Mouse (Mus musculus) cerebellum, adult 9-10 months (tissue): ENCODE data around the gene Ccdc121.
"Not testable (repeated sequence)": the region's sequence is repeated elsewhere in the genome, so short reads cannot be mapped to it uniquely, and the experiment has no call there.

Experiments
- DNase-seq: peaks from one replicate; pipeline ENCODE4 v3.0.0; 2022

The Ccdc121 gene

GRCm38 (mm10) chr1:181510855-181511254 lies 396 bp downstream of the Ccdc121 start:
- not testable (repeated sequence) for DNase-seq

GRCm38 (mm10) chr1:181505367-181505766 lies 5.9 kb downstream of the Ccdc121 start:
- DNase-seq: no peak

- DNase-seq: no peak
Observed at GRCm38 (mm10) chr1:181503471-181503870, 7.8 kb downstream of the Ccdc121 start.

GRCm38 (mm10) chr1:181484696-181485095 lies 26.6 kb downstream of the Ccdc121 start:
- no peak for DNase-seq

GRCm38 (mm10) chr1:181476557-181476956 lies 34.7 kb downstream of the Ccdc121 start:
- DNase-seq: no peak

GRCm38 (mm10) chr1:181476141-181476540 lies 35.1 kb downstream of the Ccdc121 start:
- DNase-seq: no peak

- no peak for DNase-seq
Observed at GRCm38 (mm10) chr1:181469415-181469814, 41.8 kb downstream of the Ccdc121 start.

- no peak for DNase-seq
Observed at GRCm38 (mm10) chr1:181467321-181467670, 44.0 kb downstream of the Ccdc121 start.

GRCm38 (mm10) chr1:181466601-181467320 lies 44.5 kb downstream of the Ccdc121 start:
- DNase-seq: no peak

DNA sequence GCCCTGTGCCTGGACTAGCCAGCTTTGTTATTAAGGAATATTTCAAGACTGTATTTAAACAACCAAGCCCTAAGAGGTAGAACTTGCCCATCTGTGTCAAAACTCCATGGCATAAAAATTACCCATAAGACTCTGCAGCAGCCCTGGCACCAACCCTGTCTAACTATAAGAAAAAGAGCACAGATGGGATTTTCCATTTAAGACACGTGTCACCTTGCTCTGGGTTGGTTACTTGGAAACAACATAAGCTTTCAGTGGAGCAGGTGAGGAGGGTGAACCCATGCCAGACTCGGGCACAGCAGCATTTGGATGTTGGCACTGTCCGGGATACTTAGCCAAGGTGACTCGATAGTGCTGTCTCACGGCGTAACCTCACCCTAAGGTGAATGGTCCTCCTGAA lies 45.2 kb downstream of the Ccdc121 start:
- DNase-seq: no peak

DNA sequence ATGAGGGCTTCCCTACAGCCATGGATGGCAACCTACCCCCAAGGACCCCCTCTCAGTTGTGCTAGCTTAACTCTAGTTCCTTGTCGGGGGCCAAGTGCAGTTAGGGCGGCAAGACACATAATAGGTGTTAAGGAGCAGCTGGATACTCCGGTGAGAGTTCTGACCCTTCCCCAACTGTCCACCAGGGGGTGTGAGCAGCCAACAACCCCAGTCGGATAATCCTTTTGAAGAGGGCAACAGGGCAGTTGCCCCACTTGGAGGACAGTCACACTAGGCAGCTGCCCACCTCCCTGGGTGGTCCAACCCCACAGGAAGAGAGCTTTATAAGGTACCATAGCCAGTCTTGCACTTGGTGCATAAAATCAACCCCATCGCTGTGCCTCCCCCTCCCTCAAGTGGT lies 46.2 kb downstream of the Ccdc121 start:
- no peak for DNase-seq

GRCm38 (mm10) chr1:181462906-181463179 lies 48.4 kb downstream of the Ccdc121 start:
- DNase-seq: no peak

DNA sequence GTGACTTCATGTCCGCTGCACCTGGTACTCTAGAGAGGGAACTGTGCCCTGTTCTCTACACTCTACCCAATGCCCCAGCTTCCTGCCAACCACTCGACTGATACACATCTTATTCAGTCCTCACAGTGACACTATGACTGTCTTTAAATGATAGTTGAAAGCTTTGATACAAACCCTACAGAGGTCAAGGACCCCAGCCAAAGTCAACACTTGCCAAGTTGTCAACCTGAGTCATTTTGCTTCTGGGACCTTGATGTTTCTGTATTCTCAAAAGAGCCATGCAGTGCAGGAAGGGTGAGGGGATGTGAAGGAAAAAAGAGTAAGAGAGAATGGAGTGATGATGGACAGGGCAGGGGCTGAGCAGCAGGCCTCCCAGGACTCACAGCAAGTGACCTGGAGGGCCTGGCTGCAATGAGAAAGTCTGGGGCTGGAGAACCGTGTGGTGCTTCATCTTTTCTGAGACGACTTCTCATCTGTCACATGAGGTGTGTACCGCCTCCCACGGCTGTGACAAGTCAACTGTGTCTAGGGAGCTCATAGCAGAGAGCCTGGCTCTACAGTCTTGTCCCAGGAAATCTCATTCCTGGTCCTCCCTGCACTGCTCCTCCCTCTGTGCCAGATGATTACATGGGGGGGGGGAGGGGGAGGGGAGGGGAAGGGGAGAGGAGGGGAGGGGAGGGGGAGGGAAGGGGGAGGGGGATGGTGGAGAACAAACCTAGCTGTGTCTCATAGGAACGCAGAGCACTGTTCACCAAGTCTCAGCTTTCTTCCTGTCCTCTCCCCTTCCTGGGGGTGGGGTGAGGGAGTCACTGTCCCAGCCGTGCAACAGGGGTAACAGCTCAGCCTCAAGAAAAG lies 49.0 kb downstream of the Ccdc121 start:
- DNase-seq: no peak

GRCm38 (mm10) chr1:181461484-181461883 lies 49.8 kb downstream of the Ccdc121 start:
- DNase-seq: no peak

DNA sequence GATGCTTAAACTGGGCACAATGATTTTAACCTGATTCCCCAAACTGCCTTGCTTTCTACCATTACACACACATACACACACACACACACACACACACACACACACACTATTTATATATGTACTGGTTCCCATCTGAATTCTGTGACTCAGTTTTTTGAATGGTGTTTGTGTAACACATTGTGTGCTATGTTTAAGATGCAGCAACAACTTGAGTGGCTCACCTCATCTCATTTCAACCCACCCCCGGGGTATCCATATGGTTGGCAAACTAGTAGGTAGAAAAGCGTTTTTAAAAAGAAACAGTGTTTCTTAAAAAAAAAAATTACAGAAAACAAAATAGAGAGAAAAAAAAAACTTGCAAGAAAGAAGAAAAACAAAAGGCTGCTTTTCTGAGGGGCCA lies 51.0 kb downstream of the Ccdc121 start:
- no peak for DNase-seq
